Mouse (Mus musculus): ENCODE results near the gene Tstd2. TPM values are rescaled to one million over a fixed set of nuclear protein-coding genes. Genes with fewer than 3 reads are reported as not detected.

The Tstd2 gene
- polyA plus RNA-seq, 1 experiment from 2014 or later = 8.3 TPM

DNA sequence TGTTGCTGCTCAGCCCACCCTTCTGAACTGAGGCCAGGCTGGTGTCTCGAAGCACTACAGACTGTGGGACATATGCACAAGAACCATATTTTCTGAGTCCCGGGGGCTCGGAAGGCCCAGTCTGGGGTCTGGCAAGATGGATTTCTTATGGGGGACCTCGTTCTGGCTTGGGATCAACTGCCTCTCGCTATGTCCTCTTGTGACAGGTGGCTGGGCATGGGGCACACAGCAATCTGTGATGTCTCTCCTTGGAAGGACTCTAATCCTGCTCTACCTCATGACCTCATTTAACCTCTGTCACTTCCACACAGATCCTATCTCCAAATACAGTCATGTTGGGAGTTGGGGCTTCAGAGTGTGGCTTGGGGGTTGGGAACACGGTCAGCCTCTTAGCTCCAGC, 65.9 kb downstream of the Tstd2 start:
- WGBS (ENCODE audit: insufficient replicate concordance) = 87% methylated on average over 6 of the region's 6 CpGs
- peaks cover 4% of the 10 kb centered on the region; the same call in 1 of the 2 replicates for H3K36me3 ChIP-seq (replicated peaks; ENCODE audit: insufficient read depth, low read length)
- H3K4me1 ChIP-seq (ENCODE audit: insufficient read depth) = no peaks in the 10 kb centered on the region
- H3K4me2 ChIP-seq (ENCODE audit: low read depth, low read length) = no peak overlapping the region
- no peak for ATAC-seq
- no peak overlapping the region for H3K27ac ChIP-seq (ENCODE audit: low read depth)
- TF ChIP-seq CTCF (IDR thresholded peaks at IDR 0.05; ENCODE audit: low read depth) (no peak), EP300 (IDR thresholded peaks at IDR 0.05; ENCODE audit: low read depth) (no peak)
- H3K4me3 ChIP-seq (ENCODE audit: low read depth, low read length) = no peak overlapping the region
- H3K27me3 ChIP-seq (ENCODE audit: insufficient read depth, low read length) = no peaks in the 10 kb centered on the region
- no peak for DNase-seq
- no peaks in the 10 kb centered on the region for H3K9me3 ChIP-seq (ENCODE audit: low read length)
- H3K9ac ChIP-seq (replicated peaks) = no peak overlapping the region

GRCm38 (mm10) chr4:46069851-46070482, 68.5 kb downstream of the Tstd2 start:
- no peak for DNase-seq
- Histone ChIP-seq H3K27ac (ENCODE audit: low read depth) (no peak overlapping the region), H3K4me3 (ENCODE audit: low read depth, low read length) (no peak overlapping the region), H3K9me3 (ENCODE audit: low read length) (no peaks in the 10 kb centered on the region), H3K9ac (replicated peaks) (no peak overlapping the region), H3K27me3 (ENCODE audit: insufficient read depth, low read length) (no peaks in the 10 kb centered on the region), H3K4me2 (ENCODE audit: low read depth, low read length) (no peak overlapping the region), H3K4me1 (ENCODE audit: insufficient read depth) (no peaks in the 10 kb centered on the region), H3K36me3 (replicated peaks; ENCODE audit: insufficient read depth, low read length) (peaks cover 4% of the 10 kb centered on the region; the same call in 1 of the 2 replicates)
- ATAC-seq = no peak
- 81% methylated on average over 6 of the region's 6 CpGs for WGBS (ENCODE audit: insufficient replicate concordance)
- TF ChIP-seq EP300 (IDR thresholded peaks at IDR 0.05; ENCODE audit: low read depth) = no peak
- no peak for TF ChIP-seq CTCF (IDR thresholded peaks at IDR 0.05; ENCODE audit: low read depth)

DNA sequence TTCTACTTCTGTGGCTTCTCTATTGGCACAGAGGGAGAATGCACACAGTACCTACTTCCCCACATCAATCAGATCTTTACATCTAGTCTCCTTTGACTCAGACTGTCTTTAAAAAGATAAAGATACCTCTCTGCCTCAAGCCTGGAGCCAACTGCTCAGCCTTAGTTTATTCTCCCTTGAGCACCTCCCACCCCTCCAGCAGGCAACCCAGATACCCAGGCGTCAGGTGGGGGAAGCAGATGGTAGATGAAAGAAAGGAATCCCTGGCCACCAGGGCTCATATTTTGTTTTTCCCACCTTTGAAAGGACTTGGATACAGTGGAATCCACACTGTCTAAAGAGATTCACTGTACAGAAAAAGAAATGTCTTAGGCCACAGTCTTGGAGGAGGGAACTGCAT, 69.9 kb downstream of the Tstd2 start:
- H3K4me3 ChIP-seq (ENCODE audit: low read depth, low read length) = no peak overlapping the region
- H3K4me1 ChIP-seq (ENCODE audit: insufficient read depth) = no peaks in the 10 kb centered on the region
- 44% methylated on average over 1 of the region's 1 CpGs for WGBS (ENCODE audit: insufficient replicate concordance)
- DNase-seq (no peak), ATAC-seq (no peak)
- TF ChIP-seq EP300 (IDR thresholded peaks at IDR 0.05; ENCODE audit: low read depth) (no peak), CTCF (IDR thresholded peaks at IDR 0.05; ENCODE audit: low read depth) (no peak)
- H3K27me3 ChIP-seq (ENCODE audit: insufficient read depth, low read length) = no peaks in the 10 kb centered on the region
- H3K4me2 ChIP-seq (ENCODE audit: low read depth, low read length) = no peak overlapping the region
- no peak overlapping the region for H3K9ac ChIP-seq (replicated peaks)
- no peak overlapping the region for H3K27ac ChIP-seq (ENCODE audit: low read depth)
- H3K36me3 ChIP-seq (replicated peaks; ENCODE audit: insufficient read depth, low read length) = peaks cover 4% of the 10 kb centered on the region; the same call in 1 of the 2 replicates
- H3K9me3 ChIP-seq (ENCODE audit: low read length) = no peaks in the 10 kb centered on the region

- no peak for ATAC-seq
- no peak overlapping the region for H3K4me2 ChIP-seq (ENCODE audit: low read depth, low read length)
- 89% methylated on average over 3 of the region's 3 CpGs for WGBS (ENCODE audit: insufficient replicate concordance)
- H3K9me3 ChIP-seq (ENCODE audit: low read length) = no peaks in the 10 kb centered on the region
- H3K36me3 ChIP-seq (replicated peaks; ENCODE audit: insufficient read depth, low read length) = peaks cover 4% of the 10 kb centered on the region; the same call in 1 of the 2 replicates
- no peak overlapping the region for H3K9ac ChIP-seq (replicated peaks)
- H3K27me3 ChIP-seq (ENCODE audit: insufficient read depth, low read length) = no peaks in the 10 kb centered on the region
- TF ChIP-seq CTCF (IDR thresholded peaks at IDR 0.05; ENCODE audit: low read depth) (no peak), EP300 (IDR thresholded peaks at IDR 0.05; ENCODE audit: low read depth) (no peak)
- no peak for DNase-seq
- no peak overlapping the region for H3K4me3 ChIP-seq (ENCODE audit: low read depth, low read length)
- no peaks in the 10 kb centered on the region for H3K4me1 ChIP-seq (ENCODE audit: insufficient read depth)
- no peak overlapping the region for H3K27ac ChIP-seq (ENCODE audit: low read depth)
These were observed 70.4 kb downstream of the Tstd2 start for GRCm38 (mm10) chr4:46068060-46068459.

DNA sequence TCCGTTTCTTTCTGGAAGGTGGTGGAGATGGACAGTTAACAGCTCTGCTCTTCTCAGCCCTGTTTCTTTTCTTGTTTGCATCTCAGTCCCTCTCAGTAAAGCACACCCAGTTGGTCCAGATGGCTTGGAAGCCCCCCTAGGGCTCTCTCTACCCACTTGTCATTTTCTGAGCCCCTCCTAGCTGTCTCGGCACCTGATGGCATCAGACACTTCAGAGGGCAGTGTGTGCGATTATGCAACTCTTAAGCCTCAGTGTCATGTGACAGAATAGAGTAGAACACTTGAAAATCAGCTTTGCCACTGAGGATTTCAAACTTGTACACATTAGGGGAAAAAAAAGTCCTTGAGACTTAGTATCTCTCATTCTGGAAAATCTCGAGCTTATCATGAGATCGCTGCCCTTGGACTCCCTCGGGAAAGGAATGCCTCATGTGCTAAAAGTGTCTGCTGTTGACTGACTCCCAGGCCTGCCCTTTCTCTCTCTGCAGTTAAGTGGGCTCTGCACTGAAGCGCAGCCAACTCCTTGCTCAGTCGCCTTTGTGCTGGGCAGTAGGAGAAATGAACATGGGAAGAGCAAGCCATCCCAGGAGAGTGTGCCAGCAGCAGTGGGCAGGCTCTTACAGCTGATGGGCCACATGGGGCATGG, 72.7 kb downstream of the Tstd2 start:
- Histone ChIP-seq H3K4me2 (ENCODE audit: low read depth, low read length) (no peak overlapping the region), H3K27me3 (ENCODE audit: insufficient read depth, low read length) (no peaks in the 10 kb centered on the region), H3K27ac (ENCODE audit: low read depth) (no peak overlapping the region), H3K36me3 (replicated peaks; ENCODE audit: insufficient read depth, low read length) (peaks cover 11% of the 10 kb centered on the region; the same call in 1 of the 2 replicates), H3K9ac (replicated peaks) (no peak overlapping the region), H3K4me3 (ENCODE audit: low read depth, low read length) (no peak overlapping the region), H3K9me3 (ENCODE audit: low read length) (no peaks in the 10 kb centered on the region), H3K4me1 (ENCODE audit: insufficient read depth) (no peaks in the 10 kb centered on the region)
- DNase-seq (no peak), ATAC-seq (no peak)
- TF ChIP-seq EP300 (IDR thresholded peaks at IDR 0.05; ENCODE audit: low read depth) = no peak
- TF ChIP-seq CTCF (IDR thresholded peaks at IDR 0.05; ENCODE audit: low read depth) = no peak
- 59% methylated on average over 8 of the region's 8 CpGs for WGBS (ENCODE audit: insufficient replicate concordance)

GRCm38 (mm10) chr4:46064961-46065360, 73.5 kb downstream of the Tstd2 start:
- H3K27me3 ChIP-seq (ENCODE audit: insufficient read depth, low read length) = no peaks in the 10 kb centered on the region
- no peak overlapping the region for H3K9ac ChIP-seq (replicated peaks)
- no peaks in the 10 kb centered on the region for H3K9me3 ChIP-seq (ENCODE audit: low read length)
- no peak for ATAC-seq
- no peak for DNase-seq
- peaks cover 7% of the 10 kb centered on the region; the same call in 1 of the 2 replicates for H3K36me3 ChIP-seq (replicated peaks; ENCODE audit: insufficient read depth, low read length)
- TF ChIP-seq CTCF (IDR thresholded peaks at IDR 0.05; ENCODE audit: low read depth) (no peak), EP300 (IDR thresholded peaks at IDR 0.05; ENCODE audit: low read depth) (no peak)
- no peak overlapping the region for H3K4me2 ChIP-seq (ENCODE audit: low read depth, low read length)
- H3K4me3 ChIP-seq (ENCODE audit: low read depth, low read length) = no peak overlapping the region
- H3K4me1 ChIP-seq (ENCODE audit: insufficient read depth) = no peaks in the 10 kb centered on the region
- 76% methylated on average over 3 of the region's 3 CpGs for WGBS (ENCODE audit: insufficient replicate concordance)
- no peak overlapping the region for H3K27ac ChIP-seq (ENCODE audit: low read depth)

Other genes starting within 250 kb of the Tstd2 start
- gene Ccdc180, start 248.4 kb downstream of the Tstd2 start, polyA plus RNA-seq (2015; fragmentation: Nextera tagmentation; extraction: Ambion mirVana) = 0.16 and 0.18 TPM in 2 replicates
- gene Tdrd7, start 173.4 kb downstream of the Tstd2 start, polyA plus RNA-seq (2015; fragmentation: Nextera tagmentation; extraction: Ambion mirVana) = 15.4 and 15.8 TPM in 2 replicates
- gene Tmod1, start 99.8 kb downstream of the Tstd2 start, polyA plus RNA-seq (2015; fragmentation: Nextera tagmentation; extraction: Ambion mirVana) = 13.9 and 14.1 TPM in 2 replicates
- gene Ncbp1, start 81 bp downstream of the Tstd2 start, polyA plus RNA-seq (2015; fragmentation: Nextera tagmentation; extraction: Ambion mirVana) = 18.2 and 19.6 TPM in 2 replicates
- 15.3 and 16.2 TPM in 2 replicates for gene Xpa, start 57.6 kb upstream of the Tstd2 start, polyA plus RNA-seq (2015; fragmentation: Nextera tagmentation; extraction: Ambion mirVana)
- gene Foxe1, start 204.9 kb upstream of the Tstd2 start, polyA plus RNA-seq (2015; fragmentation: Nextera tagmentation; extraction: Ambion mirVana) = not detected in 2 replicates

Measured in liver, postnatal 0 days (tissue).